Mouse (Mus musculus) bone marrow, adult 2 months (tissue): ENCODE data around the gene Zfp638.

ENCODE experiments used
- CTCF ChIP-seq: fragments of 200-500 bp; IDR thresholded peaks from 2 replicates; pipeline ENCODE4 v1.5.1; 2011; ENCODE audit warnings: low read length, control low read depth; ENCODE audit not compliant: control insufficient read depth, insufficient read depth
- POLR2A ChIP-seq: fragments of 200-500 bp; IDR thresholded peaks from 2 replicates; pipeline ENCODE4 v1.6.1; 2011; ENCODE audit warnings: low read depth, mild to moderate bottlenecking, control low read depth, low read length, borderline replicate concordance; ENCODE audit not compliant: control insufficient read depth

- TF ChIP-seq POLR2A (no peak), CTCF (no peak)
Observed at GRCm38 (mm10) chr6:84009172-84009872, 142.4 kb downstream of the Zfp638 start.
